34 mouse cellular contexts compared by ENCODE assay signal in the genomic region with DNA sequence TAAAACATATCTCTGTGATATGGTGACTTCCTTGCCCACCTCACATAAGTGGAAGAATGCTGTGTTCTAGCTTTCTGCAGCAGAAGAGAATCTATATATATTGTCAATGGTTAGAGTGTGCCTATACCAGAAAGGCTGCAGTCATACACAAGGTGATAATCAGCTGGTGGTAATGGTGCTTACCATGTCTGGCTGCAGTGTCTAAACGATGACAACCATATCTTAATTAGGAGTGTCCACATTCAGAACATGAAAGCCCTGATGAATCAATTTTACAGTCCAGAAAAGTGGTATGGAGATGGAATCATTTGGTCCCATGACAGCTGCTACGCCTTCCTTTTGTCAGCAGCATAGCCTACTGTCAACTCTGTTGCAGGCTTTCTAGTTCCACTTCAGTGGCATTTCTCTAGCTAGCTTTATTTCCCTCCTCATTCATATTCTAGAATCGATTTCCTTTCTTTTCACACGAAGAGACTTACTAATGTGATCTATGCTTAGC.
"Had no signal": no experiment of that assay in that cellular context is flagged by ENCODE, and none has a peak within 500 bp of the region (broad histone marks: within the 10 kb centered on the region; RNA-seq: fewer than 3 reads in every experiment).

No protein-coding gene starts in this region.

- H3K9ac ChIP-seq: heart, embryonic 12.5 days; heart, embryonic 13.5 days; heart, embryonic 15.5 days; hindbrain, embryonic 14.5 days; hindbrain, embryonic 15.5 days; intestine, embryonic 15.5 days; kidney, embryonic 15.5 days had no signal

- ATAC-seq: hindbrain, postnatal 0 days; inflammation-experienced regulatory T-cells, adult 6 months; intestine, embryonic 15.5 days; intestine, embryonic 16.5 days; intestine, postnatal 0 days had no signal

- H3K4me3 ChIP-seq: heart, adult 2 months; heart, embryonic 10.5 days; heart, embryonic 12.5 days; heart, embryonic 13.5 days; heart, embryonic 15.5 days; hindbrain, embryonic 10.5 days; hindbrain, embryonic 15.5 days; intestine, embryonic 15.5 days; kidney, embryonic 15.5 days; layer of hippocampus, adult 2 months had no signal

- H3K27ac ChIP-seq: heart, adult 2 months; heart, embryonic 10.5 days; heart, embryonic 13.5 days; heart, embryonic 15.5 days; hindbrain, embryonic 10.5 days; hindbrain, embryonic 14.5 days; hindbrain, embryonic 15.5 days; hindbrain, postnatal 0 days; intestine, embryonic 15.5 days; kidney, embryonic 15.5 days; kidney, postnatal 0 days; layer of hippocampus, adult 2 months had no signal

- H3K27me3 ChIP-seq: heart, embryonic 12.5 days; heart, embryonic 13.5 days; heart, embryonic 15.5 days; hindbrain, embryonic 15.5 days; intestine, embryonic 15.5 days; kidney, embryonic 15.5 days had no signal

- H3K4me2 ChIP-seq: heart, embryonic 11.5 days; heart, embryonic 12.5 days; heart, embryonic 13.5 days; heart, embryonic 15.5 days; hindbrain, embryonic 14.5 days; hindbrain, embryonic 15.5 days; intestine, embryonic 15.5 days; kidney, embryonic 15.5 days had no signal

- DNase-seq: heart, adult 18-20 months; heart, adult 2 months; heart, postnatal 10 days; heart, postnatal 14 days; heart, postnatal 36 days; heart, postnatal 4 days; kidney, adult 11 months; kidney, adult 18-20 months; kidney, adult 2 months; kidney, adult 8-10 months; kidney, adult 9 months; kidney, postnatal 10 days; kidney, postnatal 14 days; kidney, postnatal 25 days; kidney, postnatal 36 days; kidney, postnatal 4 days; layer of hippocampus, adult 9-11 months; layer of hippocampus, postnatal 36 days had no signal

- H3K4me1 ChIP-seq: heart, embryonic 10.5 days; heart, embryonic 12.5 days; heart, embryonic 13.5 days; heart, embryonic 15.5 days; hindbrain, embryonic 10.5 days; hindbrain, embryonic 15.5 days; intestine, embryonic 15.5 days; kidney, embryonic 15.5 days had no signal

- H3K36me3 ChIP-seq: heart, embryonic 10.5 days; heart, embryonic 12.5 days; heart, embryonic 13.5 days; heart, embryonic 15.5 days; hindbrain, embryonic 10.5 days; hindbrain, embryonic 15.5 days; intestine, embryonic 15.5 days; kidney, embryonic 15.5 days had no signal

- H3K9me3 ChIP-seq: heart, embryonic 10.5 days; heart, embryonic 12.5 days; heart, embryonic 13.5 days; heart, embryonic 15.5 days; hindbrain, embryonic 10.5 days; hindbrain, embryonic 15.5 days; intestine, embryonic 15.5 days; kidney, embryonic 15.5 days had no signal
